Mouse (Mus musculus): ENCODE results near the gene Gm12184. TPM values are rescaled to one million over a fixed set of nuclear protein-coding genes. Genes with fewer than 3 reads are reported as not detected.
A peak's percentile ranks its signal among the peaks of the same experiment; 100 is the strongest.
"Not testable (repeated sequence)": the region's sequence is repeated elsewhere in the genome, so short reads cannot be mapped to it uniquely, and the experiment has no call there.

Gm12184 gene
- total RNA-seq, 2 experiments from 2014 or later: 0.98 to 1.4 TPM

DNA sequence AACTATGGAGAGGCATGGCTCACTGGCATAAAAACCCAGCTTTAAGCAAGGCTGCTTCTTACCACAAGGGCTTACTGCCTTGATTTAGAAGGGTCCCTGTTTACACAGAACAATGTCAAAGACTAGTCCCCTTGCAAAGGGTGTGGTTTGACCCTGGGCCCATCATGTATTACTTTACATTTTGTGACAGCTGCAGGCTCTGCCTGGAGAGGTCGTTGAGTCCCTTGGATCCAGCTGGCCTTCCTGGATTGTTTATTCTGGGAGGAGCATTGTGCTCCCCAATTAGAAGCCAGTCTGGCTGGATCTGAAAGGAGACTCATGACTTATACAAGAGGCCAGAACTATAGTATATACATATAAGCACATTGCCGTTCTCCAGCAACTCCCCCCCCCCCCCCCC, 23.8 kb upstream of the Gm12184 start:
- no peak for DNase-seq (ENCODE audit: low spot score in 2 of 2)

DNA sequence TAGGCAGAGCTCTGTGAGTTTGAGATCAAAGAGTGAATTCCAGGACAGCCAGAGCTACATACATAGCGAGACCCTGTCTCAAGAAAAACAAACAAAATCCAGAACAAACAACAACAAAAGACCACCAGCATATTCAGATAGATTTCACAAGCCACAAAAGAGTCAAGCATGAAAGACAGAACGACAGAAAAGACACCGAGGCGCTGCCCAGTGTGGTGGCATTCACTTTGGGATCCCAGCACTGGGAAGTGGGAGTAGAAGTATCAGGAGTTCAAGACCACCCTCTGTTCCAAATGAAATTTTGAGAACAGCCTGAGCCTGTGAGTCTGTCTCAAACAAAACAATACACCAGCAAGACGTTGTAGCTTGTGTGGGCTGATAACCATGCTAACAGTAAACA, 20.4 kb upstream of the Gm12184 start:
- no peak for DNase-seq (ENCODE audit: low spot score in 2 of 2)

DNA sequence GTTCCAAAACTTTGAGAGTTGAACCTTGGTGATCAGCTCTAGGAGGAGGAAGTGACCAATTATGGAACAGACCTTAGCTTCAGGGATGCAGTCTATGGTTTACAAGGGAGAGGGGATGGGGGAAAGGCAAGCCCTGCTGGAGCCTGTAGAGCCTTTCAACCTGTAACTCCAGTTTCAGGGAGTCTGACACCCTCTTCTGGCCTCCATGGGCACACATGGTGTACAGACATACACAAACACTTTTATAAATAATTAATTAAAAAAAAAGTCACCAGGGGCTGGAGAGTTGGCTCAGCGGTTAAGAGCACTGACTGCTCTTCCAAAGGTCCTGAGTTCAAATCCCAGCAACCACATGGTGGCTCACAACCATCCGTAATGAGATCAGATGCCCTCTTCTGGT, 19.9 kb upstream of the Gm12184 start:
- DNase-seq (ENCODE audit: low spot score in 2 of 2): not testable (repeated sequence)

DNA sequence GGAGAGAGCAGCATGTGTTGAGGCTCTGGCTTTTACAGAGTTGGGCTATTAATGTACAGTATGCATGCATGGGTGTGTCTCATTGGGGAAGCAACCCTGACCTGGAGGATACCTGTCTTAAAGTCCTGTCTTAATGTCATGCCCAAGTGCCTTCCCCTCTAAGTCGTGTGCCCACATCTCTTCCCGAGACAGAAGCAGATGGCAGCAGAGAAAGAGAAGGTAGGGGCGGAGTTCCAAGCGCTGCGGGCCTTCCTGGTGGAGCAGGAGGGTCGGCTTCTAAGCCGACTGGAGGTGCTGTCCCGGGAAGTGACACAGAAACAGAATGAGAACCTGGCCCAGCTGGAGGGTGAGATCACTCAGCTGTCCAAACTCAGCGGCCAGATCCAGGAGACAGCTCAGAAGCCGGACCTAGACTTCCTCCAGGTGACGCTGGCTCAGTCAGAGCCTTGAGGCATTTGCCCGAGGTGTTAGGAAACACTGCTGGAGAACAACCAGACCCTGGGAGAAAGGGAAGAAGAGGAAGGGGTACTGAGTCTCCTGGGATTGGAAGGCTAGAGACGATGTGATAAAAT, 18.9 kb upstream of the Gm12184 start:
- no peak for DNase-seq (ENCODE audit: low spot score in 2 of 2)

DNA sequence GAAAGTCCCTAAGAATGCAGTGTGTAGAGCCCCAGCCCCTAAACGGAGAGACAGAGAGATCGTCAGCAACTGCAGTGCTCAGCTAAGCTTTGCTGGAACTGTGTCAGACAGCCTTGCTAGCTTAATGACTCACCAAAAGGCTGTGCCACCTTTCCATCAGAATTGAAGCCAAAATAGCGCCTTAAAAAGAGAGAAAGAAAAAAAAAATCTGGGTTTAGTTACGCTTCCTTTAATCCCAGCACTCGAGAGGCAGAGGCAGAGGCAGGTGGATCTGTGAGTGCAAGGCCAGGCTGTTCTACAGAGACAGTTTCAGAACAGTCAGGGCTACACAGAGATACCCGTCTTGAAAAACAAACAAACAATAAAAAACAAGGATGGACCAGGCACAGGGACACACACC, 17.9 kb upstream of the Gm12184 start:
- DNase-seq (ENCODE audit: low spot score in 2 of 2): no peak

- no peak for DNase-seq (ENCODE audit: low spot score in 2 of 2)
Observed at GRCm38 (mm10) chr11:48843202-48843601, 16.7 kb upstream of the Gm12184 start.

DNA sequence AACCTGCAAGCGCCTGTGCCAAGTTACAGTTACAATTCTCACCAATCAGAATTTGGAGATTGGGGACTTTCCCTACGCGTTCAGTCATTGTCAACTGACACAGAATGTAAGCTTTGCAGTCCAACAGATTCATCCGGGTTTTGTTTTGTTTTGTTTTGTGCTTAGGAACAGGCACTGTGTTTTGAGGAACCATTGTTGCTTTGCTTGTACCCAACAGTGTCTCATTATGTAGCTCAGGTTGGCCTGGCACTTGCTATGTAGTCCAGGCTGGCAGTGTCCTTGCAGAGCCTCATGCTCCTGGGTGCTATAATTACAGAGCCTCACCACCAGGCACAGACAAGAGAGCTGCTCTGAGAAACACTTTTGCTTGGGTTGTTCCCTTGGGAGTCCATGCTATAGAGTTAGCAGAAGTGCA, 15.9 kb upstream of the Gm12184 start:
- no peak for DNase-seq (ENCODE audit: low spot score in 2 of 2)

DNA sequence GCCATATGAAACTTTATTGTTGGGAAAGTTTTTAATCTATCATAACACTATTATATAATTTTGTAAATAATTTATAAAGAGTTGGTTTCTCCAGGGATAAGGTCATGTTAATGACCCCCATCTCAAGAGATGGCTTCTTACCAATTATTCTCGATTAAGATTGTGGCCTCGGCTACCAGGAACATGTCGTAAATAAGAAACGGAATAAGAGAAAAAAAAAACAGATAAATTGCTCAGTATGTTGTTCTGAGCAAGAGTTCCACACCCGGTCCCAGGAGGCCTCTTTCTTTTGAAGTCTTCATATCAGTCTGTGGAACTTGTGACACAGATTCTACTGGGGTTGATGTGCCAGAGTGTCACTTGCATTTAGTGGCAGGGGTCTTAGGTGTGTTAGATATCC, 14.8 kb upstream of the Gm12184 start:
- DNase-seq (ENCODE audit: low spot score in 2 of 2): no peak

- no peak for DNase-seq (ENCODE audit: low spot score in 2 of 2)
Observed at GRCm38 (mm10) chr11:48840805-48841204, 14.3 kb upstream of the Gm12184 start.

- DNase-seq (ENCODE audit: low spot score in 2 of 2): no peak
Observed at GRCm38 (mm10) chr11:48838879-48839680, 12.6 kb upstream of the Gm12184 start.

- DNase-seq (ENCODE audit: low spot score in 2 of 2): no peak
Observed at GRCm38 (mm10) chr11:48838181-48838797, 11.8 kb upstream of the Gm12184 start.

- peak; percentile 49 to 69 for DNase-seq (ENCODE audit: low spot score in 2 of 2)
Observed at GRCm38 (mm10) chr11:48837310-48838180, 11.1 kb upstream of the Gm12184 start.

GRCm38 (mm10) chr11:48836990-48837309, 10.5 kb upstream of the Gm12184 start:
- no peak for DNase-seq (ENCODE audit: low spot score in 2 of 2)

DNA sequence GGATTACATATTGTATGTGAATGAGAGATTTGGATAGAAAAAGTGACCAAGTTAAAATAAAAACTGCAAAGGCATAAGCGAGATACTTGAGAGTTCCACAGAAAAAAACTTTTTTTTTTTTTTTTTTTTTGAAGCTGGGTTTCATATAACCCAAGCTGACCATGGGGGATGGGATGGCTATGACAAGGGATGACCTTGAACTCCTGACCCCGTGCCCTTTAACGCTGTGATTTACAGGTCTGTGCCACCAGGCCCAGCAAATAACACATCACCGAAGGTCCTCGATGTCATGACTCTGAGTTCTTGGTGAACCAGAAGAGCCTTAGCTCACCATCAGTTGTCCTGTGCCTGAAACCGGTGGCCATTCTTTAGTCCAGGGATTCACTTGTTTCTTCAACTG, 9.5 kb upstream of the Gm12184 start:
- DNase-seq (ENCODE audit: low spot score in 2 of 2): no peak

DNA sequence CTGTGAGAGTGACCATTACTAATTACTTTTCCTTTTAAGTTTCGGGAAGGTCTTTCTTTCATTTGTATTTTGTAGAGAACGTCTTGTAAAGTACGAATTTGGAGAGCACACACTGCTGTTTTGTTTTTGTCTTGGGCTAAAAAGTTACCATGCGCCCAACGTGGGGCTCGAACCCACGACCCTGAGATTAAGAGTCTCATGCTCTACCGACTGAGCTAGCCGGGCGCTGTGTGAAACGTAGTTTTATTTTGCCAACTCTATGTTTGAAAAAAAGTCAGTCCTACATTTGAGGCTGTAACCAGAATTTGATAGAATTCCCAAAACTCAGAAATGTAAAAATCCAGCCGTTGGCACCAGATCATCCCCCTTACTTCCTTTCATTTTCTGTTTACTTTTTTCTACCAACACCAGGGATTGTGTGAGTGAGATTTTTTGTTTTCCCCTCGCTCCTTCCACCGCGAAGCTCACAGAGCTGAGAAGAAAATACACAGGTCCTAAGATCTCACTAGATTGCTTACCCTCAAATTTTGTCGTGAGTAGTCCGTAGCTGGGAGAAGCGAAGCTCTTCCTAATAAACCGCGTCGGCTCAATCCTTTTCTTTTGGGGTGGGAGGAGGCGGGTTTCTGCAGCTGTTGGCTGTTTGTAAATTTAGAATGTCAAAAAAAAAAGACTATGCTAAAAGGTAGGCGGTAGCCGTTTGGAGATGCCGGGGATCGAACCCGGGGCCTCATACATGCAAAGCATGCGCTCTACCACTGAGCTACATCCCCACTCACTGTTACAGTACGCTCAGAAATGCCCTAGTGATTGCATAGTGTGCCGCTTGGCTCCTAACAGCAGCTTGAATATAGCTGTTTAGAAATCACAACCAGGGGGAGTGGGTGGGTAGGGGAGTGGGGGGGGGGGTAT, 7.5 kb upstream of the Gm12184 start:
- peak; percentile 91 to 93 for DNase-seq (ENCODE audit: low spot score in 2 of 2)

DNA sequence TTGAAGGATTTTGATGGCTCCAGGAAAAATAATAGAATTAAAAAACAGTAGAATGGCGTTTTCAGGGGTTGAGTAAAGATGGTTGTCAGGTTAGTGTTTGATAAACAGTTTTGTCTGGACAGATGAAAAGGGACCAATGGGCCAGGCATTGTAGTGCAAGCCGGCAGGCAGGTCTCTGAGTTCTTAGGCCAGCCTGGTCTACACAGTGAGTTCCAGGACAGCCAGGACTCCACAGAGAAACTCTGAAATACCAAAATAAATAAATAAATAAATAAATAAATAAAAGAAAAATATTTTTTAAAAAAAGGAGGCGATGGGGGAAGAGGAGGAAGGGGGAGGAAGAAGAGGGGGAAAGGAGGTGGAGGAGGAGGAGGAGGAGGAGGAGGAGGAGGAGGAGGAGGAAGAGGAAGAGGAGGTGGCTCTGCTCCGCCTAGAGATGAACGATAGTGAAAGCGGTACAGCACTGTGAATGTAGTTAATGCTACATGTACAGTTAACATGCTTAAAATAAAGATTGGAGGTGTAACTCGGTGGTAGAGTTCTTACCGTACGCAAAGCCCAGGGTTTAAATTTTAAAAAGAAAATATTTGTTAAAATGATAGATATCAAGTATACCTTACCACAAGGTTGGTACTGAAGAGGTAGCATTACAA, 6.7 kb upstream of the Gm12184 start:
- DNase-seq (ENCODE audit: low spot score in 2 of 2): no peak

- no peak for DNase-seq (ENCODE audit: low spot score in 2 of 2)
Observed at GRCm38 (mm10) chr11:48831273-48831672, 4.8 kb upstream of the Gm12184 start.

DNA sequence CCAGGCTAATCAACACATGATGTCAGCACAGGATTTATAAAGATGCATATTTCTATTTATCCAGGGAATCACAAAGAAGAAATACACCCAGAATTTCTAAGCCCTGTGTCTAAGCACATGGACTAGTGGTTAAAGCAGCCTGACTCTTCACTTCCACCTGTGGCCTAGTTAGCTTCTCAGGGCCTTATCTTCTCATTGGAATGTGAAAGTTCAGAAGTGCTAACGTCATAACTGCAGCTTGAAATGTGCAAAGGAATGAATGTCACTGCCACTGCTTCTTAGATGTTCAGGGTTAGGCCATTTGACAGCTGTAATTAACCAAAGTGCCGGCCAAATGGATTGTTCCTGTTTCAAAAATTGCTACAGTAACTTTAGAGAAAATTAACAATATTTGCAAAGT, 3.8 kb upstream of the Gm12184 start:
- no peak for DNase-seq (ENCODE audit: low spot score in 2 of 2)

- no peak for DNase-seq (ENCODE audit: low spot score in 2 of 2)
Observed at GRCm38 (mm10) chr11:48827926-48828325, 1.5 kb upstream of the Gm12184 start.

GRCm38 (mm10) chr11:48826752-48827096, 269 bp upstream of the Gm12184 start:
- DNase-seq (ENCODE audit: low spot score in 2 of 2): no peak

Data from layer of hippocampus, postnatal 10 days (tissue).